Mouse (Mus musculus): ENCODE results near the gene Erbb2. TPM values are rescaled to one million over a fixed set of nuclear protein-coding genes. Genes with fewer than 3 reads are reported as not detected.

Gene Erbb2
- polyA plus RNA-seq, 1 experiment from 2014 or later = 48.0 TPM

- Histone ChIP-seq H3K27me3 (peaks cover 5% of the 10 kb centered on the region), H3K27ac (no peak overlapping the region), H3K36me3 (no peaks in the 10 kb centered on the region), H3K9me3 (replicated peaks) (no peaks in the 10 kb centered on the region), H3K4me3 (replicated peaks) (no peak overlapping the region), H3K4me1 (peaks cover 27% of the 10 kb centered on the region), H3K4me2 (no peak overlapping the region), H3K9ac (no peak overlapping the region)
- no peak for ATAC-seq (replicated peaks; ENCODE audit: low FRiP score)
- 67% methylated on average over 6 of the region's 6 CpGs for WGBS
Measured at GRCm38 (mm10) chr11:98406621-98407020, 5.6 kb upstream of the Erbb2 start.

- peaks cover 5% of the 10 kb centered on the region for H3K27me3 ChIP-seq
- H3K4me1 ChIP-seq = peaks cover 42% of the 10 kb centered on the region
- no peak overlapping the region for H3K9ac ChIP-seq
- peak; percentile 52 for ATAC-seq (replicated peaks; ENCODE audit: low FRiP score)
- H3K4me2 ChIP-seq = peak overlapping the region; percentile 52
- H3K9me3 ChIP-seq (replicated peaks) = no peaks in the 10 kb centered on the region
- H3K4me3 ChIP-seq (replicated peaks) = peak overlapping the region; percentile 19
- WGBS = 31% methylated on average over 8 of the region's 8 CpGs
- H3K36me3 ChIP-seq = no peaks in the 10 kb centered on the region
- H3K27ac ChIP-seq = peak overlapping the region; percentile 90
Measured at GRCm38 (mm10) chr11:98408872-98409271, 3.4 kb upstream of the Erbb2 start.

GRCm38 (mm10) chr11:98409341-98409822 lies 2.9 kb upstream of the Erbb2 start:
- Histone ChIP-seq H3K27me3 (peaks cover 5% of the 10 kb centered on the region), H3K27ac (peak overlapping the region; percentile 90), H3K4me3 (replicated peaks) (peak overlapping the region; percentile 19), H3K9me3 (replicated peaks) (no peaks in the 10 kb centered on the region), H3K4me1 (peaks cover 47% of the 10 kb centered on the region), H3K9ac (no peak overlapping the region), H3K36me3 (no peaks in the 10 kb centered on the region), H3K4me2 (peak overlapping the region; percentile 52)
- peak; percentile 70 for ATAC-seq (replicated peaks; ENCODE audit: low FRiP score)
- WGBS = 2% methylated on average over 9 of the region's 10 CpGs

GRCm38 (mm10) chr11:98412797-98413301 lies 579 bp downstream of the Erbb2 start:
- peak overlapping the region; percentile 79 for H3K4me2 ChIP-seq
- 0 out of 2 replicates have a peak, but pooled peaks cover 5% of the 10 kb centered on the region for H3K36me3 ChIP-seq
- ATAC-seq (replicated peaks; ENCODE audit: low FRiP score) = peak; percentile 27
- H3K27ac ChIP-seq = peak overlapping the region; percentile 98
- WGBS = 0% methylated on average over 40 of the region's 40 CpGs
- peaks cover 75% of the 10 kb centered on the region for H3K4me1 ChIP-seq
- peak overlapping the region; percentile 99 for H3K4me3 ChIP-seq (replicated peaks)
- no peaks in the 10 kb centered on the region for H3K9me3 ChIP-seq (replicated peaks)
- H3K27me3 ChIP-seq = peaks cover 5% of the 10 kb centered on the region
- H3K9ac ChIP-seq = peak overlapping the region; percentile 100

- no peaks in the 10 kb centered on the region for H3K9me3 ChIP-seq (replicated peaks)
- 9% methylated on average over 7 of the region's 7 CpGs for WGBS
- peak overlapping the region; percentile 99 for H3K4me3 ChIP-seq (replicated peaks)
- H3K27ac ChIP-seq = peak overlapping the region; percentile 98
- H3K36me3 ChIP-seq = 0 out of 2 replicates have a peak, but pooled peaks cover 9% of the 10 kb centered on the region
- H3K4me1 ChIP-seq = peaks cover 79% of the 10 kb centered on the region
- H3K9ac ChIP-seq = peak overlapping the region; percentile 100
- ATAC-seq (replicated peaks; ENCODE audit: low FRiP score) = no peak
- H3K4me2 ChIP-seq = peak overlapping the region; percentile 79
- peaks cover 5% of the 10 kb centered on the region for H3K27me3 ChIP-seq
Measured at GRCm38 (mm10) chr11:98413731-98414130, 1.5 kb downstream of the Erbb2 start.

- H3K9ac ChIP-seq = peak overlapping the region; percentile 100
- H3K9me3 ChIP-seq (replicated peaks) = no peaks in the 10 kb centered on the region
- peaks cover 13% of the 10 kb centered on the region; the same call in 1 of the 2 replicates for H3K36me3 ChIP-seq
- WGBS = 21% methylated on average over 2 of the region's 2 CpGs
- peak overlapping the region; percentile 99 for H3K4me3 ChIP-seq (replicated peaks)
- ATAC-seq (replicated peaks; ENCODE audit: low FRiP score) = no peak
- peak overlapping the region; percentile 98; the same call in 1 of the 2 replicates for H3K27ac ChIP-seq
- peak overlapping the region; percentile 79 for H3K4me2 ChIP-seq
- peaks cover 5% of the 10 kb centered on the region for H3K27me3 ChIP-seq
- H3K4me1 ChIP-seq = peaks cover 79% of the 10 kb centered on the region
Measured at GRCm38 (mm10) chr11:98414162-98414561, 1.9 kb downstream of the Erbb2 start.

GRCm38 (mm10) chr11:98417074-98417473 lies 4.8 kb downstream of the Erbb2 start:
- Histone ChIP-seq H3K27ac (0 out of 2 replicates have a peak overlapping the region, but pooled peaks have one; percentile 9), H3K27me3 (no peaks in the 10 kb centered on the region), H3K9ac (no peak overlapping the region), H3K9me3 (replicated peaks) (no peaks in the 10 kb centered on the region), H3K36me3 (peaks cover 41% of the 10 kb centered on the region), H3K4me2 (no peak overlapping the region), H3K4me3 (replicated peaks) (no peak overlapping the region), H3K4me1 (peaks cover 62% of the 10 kb centered on the region)
- WGBS = 82% methylated on average over 1 of the region's 1 CpGs
- ATAC-seq (replicated peaks; ENCODE audit: low FRiP score) = no peak

- 74% methylated on average over 6 of the region's 6 CpGs for WGBS
- Histone ChIP-seq H3K4me3 (replicated peaks) (no peak overlapping the region), H3K36me3 (peaks cover 53% of the 10 kb centered on the region), H3K9me3 (replicated peaks) (no peaks in the 10 kb centered on the region), H3K27me3 (no peaks in the 10 kb centered on the region), H3K9ac (no peak overlapping the region), H3K4me1 (peaks cover 58% of the 10 kb centered on the region), H3K4me2 (no peak overlapping the region), H3K27ac (no peak overlapping the region)
- ATAC-seq (replicated peaks; ENCODE audit: low FRiP score) = no peak
Measured at GRCm38 (mm10) chr11:98418273-98418672, 6.0 kb downstream of the Erbb2 start.

- H3K36me3 ChIP-seq = peaks cover 60% of the 10 kb centered on the region
- peaks cover 50% of the 10 kb centered on the region for H3K4me1 ChIP-seq
- ATAC-seq (replicated peaks; ENCODE audit: low FRiP score) = no peak
- 77% methylated on average over 10 of the region's 10 CpGs for WGBS
- H3K27me3 ChIP-seq = no peaks in the 10 kb centered on the region
- H3K9ac ChIP-seq = no peak overlapping the region
- no peak overlapping the region for H3K4me3 ChIP-seq (replicated peaks)
- H3K27ac ChIP-seq = peak overlapping the region; percentile 32; the same call in 1 of the 2 replicates
- H3K4me2 ChIP-seq = no peak overlapping the region
- no peaks in the 10 kb centered on the region for H3K9me3 ChIP-seq (replicated peaks)
Measured at GRCm38 (mm10) chr11:98418939-98419547, 6.8 kb downstream of the Erbb2 start.

- H3K27ac ChIP-seq = no peak overlapping the region
- H3K4me3 ChIP-seq (replicated peaks) = no peak overlapping the region
- H3K4me1 ChIP-seq = no peaks in the 10 kb centered on the region
- H3K4me2 ChIP-seq = no peak overlapping the region
- no peaks in the 10 kb centered on the region for H3K9me3 ChIP-seq (replicated peaks)
- peaks cover 98% of the 10 kb centered on the region for H3K36me3 ChIP-seq
- ATAC-seq (replicated peaks; ENCODE audit: low FRiP score) = no peak
- no peak overlapping the region for H3K9ac ChIP-seq
- 90% methylated on average over 7 of the region's 7 CpGs for WGBS
- H3K27me3 ChIP-seq = no peaks in the 10 kb centered on the region
Measured at GRCm38 (mm10) chr11:98426592-98426991, 14.3 kb downstream of the Erbb2 start.

- ATAC-seq (replicated peaks; ENCODE audit: low FRiP score) = no peak
- Histone ChIP-seq H3K27ac (no peak overlapping the region), H3K9ac (no peak overlapping the region), H3K4me3 (replicated peaks) (no peak overlapping the region), H3K4me1 (no peaks in the 10 kb centered on the region), H3K36me3 (peaks cover 98% of the 10 kb centered on the region), H3K27me3 (no peaks in the 10 kb centered on the region), H3K4me2 (no peak overlapping the region), H3K9me3 (replicated peaks) (no peaks in the 10 kb centered on the region)
- WGBS = 80% methylated on average over 5 of the region's 5 CpGs
Measured at GRCm38 (mm10) chr11:98428436-98428835, 16.2 kb downstream of the Erbb2 start.

- H3K4me1 ChIP-seq = no peaks in the 10 kb centered on the region
- H3K4me3 ChIP-seq (replicated peaks) = no peak overlapping the region
- no peak overlapping the region for H3K27ac ChIP-seq
- no peaks in the 10 kb centered on the region for H3K9me3 ChIP-seq (replicated peaks)
- no peak for ATAC-seq (replicated peaks; ENCODE audit: low FRiP score)
- no peak overlapping the region for H3K4me2 ChIP-seq
- 83% methylated on average over 9 of the region's 9 CpGs for WGBS
- H3K36me3 ChIP-seq = peaks cover 98% of the 10 kb centered on the region
- no peaks in the 10 kb centered on the region for H3K27me3 ChIP-seq
- H3K9ac ChIP-seq = no peak overlapping the region
Measured at GRCm38 (mm10) chr11:98431743-98432502, 19.7 kb downstream of the Erbb2 start.
